Mouse (Mus musculus) cerebellum, postnatal 4 days (tissue): ENCODE measurements around the gene Itgb1bp1.

Source experiments
- DNase-seq, 2 experiments: peaks; one replicate each; pipeline ENCODE4 v3.0.0; 2022; ENCODE audit warnings: low spot score in 2 of 2, mixed read lengths in 1 of 2

Gene Itgb1bp1

GRCm38 (mm10) chr12:21301324-21301723 lies 15.2 kb upstream of the Itgb1bp1 start:
- DNase-seq = no peak

GRCm38 (mm10) chr12:21298856-21299255 lies 12.8 kb upstream of the Itgb1bp1 start:
- no peak for DNase-seq

- no peak for DNase-seq
Measured at GRCm38 (mm10) chr12:21289651-21290050, 3.6 kb upstream of the Itgb1bp1 start.

- DNase-seq = no peak
Measured at GRCm38 (mm10) chr12:21288716-21289395, 2.8 kb upstream of the Itgb1bp1 start.

- DNase-seq = peak in 1 of 2 experiments; percentile 10
Measured at GRCm38 (mm10) chr12:21286712-21287650, 897 bp upstream of the Itgb1bp1 start.

GRCm38 (mm10) chr12:21285508-21286242 lies 409 bp downstream of the Itgb1bp1 start:
- peak in 1 of 2 experiments; percentile 27 for DNase-seq

GRCm38 (mm10) chr12:21284761-21285441 lies 1.2 kb downstream of the Itgb1bp1 start, which contains the start of gene Cpsf3:
TSS of gene Cpsf3 (plus strand) at chr12:21285391.
- no peak for DNase-seq

- no peak for DNase-seq
Measured at GRCm38 (mm10) chr12:21277352-21277864, 8.7 kb downstream of the Itgb1bp1 start.

- DNase-seq = no peak
Measured at GRCm38 (mm10) chr12:21274446-21274845, 11.6 kb downstream of the Itgb1bp1 start.

- DNase-seq = no peak
Measured at GRCm38 (mm10) chr12:21268083-21268616, 17.9 kb downstream of the Itgb1bp1 start.

- no peak for DNase-seq
Measured at GRCm38 (mm10) chr12:21266784-21267098, 19.3 kb downstream of the Itgb1bp1 start.

- DNase-seq = peak; percentile 52 to 64
Measured at GRCm38 (mm10) chr12:21265946-21266783, 19.9 kb downstream of the Itgb1bp1 start.

- no peak for DNase-seq
Measured at GRCm38 (mm10) chr12:21265501-21265900, 20.6 kb downstream of the Itgb1bp1 start.

GRCm38 (mm10) chr12:21264970-21265369 lies 21.1 kb downstream of the Itgb1bp1 start:
- DNase-seq = no peak

- no peak for DNase-seq
Measured at GRCm38 (mm10) chr12:21264241-21264640, 21.8 kb downstream of the Itgb1bp1 start.

GRCm38 (mm10) chr12:21263256-21263655 lies 22.8 kb downstream of the Itgb1bp1 start:
- no peak for DNase-seq

- DNase-seq = no peak
Measured at GRCm38 (mm10) chr12:21261521-21261920, 24.6 kb downstream of the Itgb1bp1 start.

GRCm38 (mm10) chr12:21260494-21261256 lies 25.4 kb downstream of the Itgb1bp1 start:
- no peak for DNase-seq

- no peak for DNase-seq
Measured at GRCm38 (mm10) chr12:21247711-21248392, 38.2 kb downstream of the Itgb1bp1 start.
